13 mouse cellular contexts compared by ENCODE assay signal in genomic region chr1:58697607-58698006, GRCm38 (mm10). TPM values are rescaled to one million over a fixed set of nuclear protein-coding genes. Genes with fewer than 3 reads are reported as not detected.
DNase-seq lines count a peak whose midpoint lies in the region; ATAC-seq and TF ChIP-seq lines count a peak whose summit lies in the region.
"Not testable (repeated sequence)": the region's sequence is repeated elsewhere in the genome, so short reads cannot be mapped to it uniquely, and the experiment has no call there.
"Had no signal": no experiment of that assay in that cellular context is flagged by ENCODE, and none has a peak within 500 bp of the region (broad histone marks: within the 10 kb centered on the region; RNA-seq: fewer than 3 reads in every experiment).

No protein-coding gene starts in this region.

- H3K36me3 ChIP-seq in CH12.LX (replicated peaks in 1 of 2; ENCODE audit: control insufficient read depth in 1 of 2, insufficient read depth in 1 of 2, low read length in 1 of 2); liver, postnatal 0 days (replicated peaks; ENCODE audit: insufficient read depth, low read length); neural tube, embryonic 15.5 days: not testable (repeated sequence)

- not testable (repeated sequence) for H3K4me3 ChIP-seq in CH12.LX (replicated peaks in 1 of 3; ENCODE audit: low read depth in 2 of 3, low read length in 2 of 3, poor library complexity in 1 of 3); liver, postnatal 0 days (ENCODE audit: low read depth, low read length); neural tube, embryonic 15.5 days (replicated peaks)

- peak; percentile 57 for TF ChIP-seq RAD21 in CH12.LX (IDR thresholded peaks at IDR 0.05; ENCODE audit: low read depth, low read length)

- WGBS in liver, postnatal 0 days (ENCODE audit: insufficient replicate concordance): 40% methylated on average over 1 of the region's 1 CpGs
- WGBS in neural tube, embryonic 15.5 days: 78% methylated on average over 1 of the region's 1 CpGs

- not testable (repeated sequence) for TF ChIP-seq EP300 in CH12.LX (IDR thresholded peaks at IDR 0.05; ENCODE audit: low read length); liver, postnatal 0 days (IDR thresholded peaks at IDR 0.05; ENCODE audit: low read depth)

- H3K27ac ChIP-seq in CH12.LX (ENCODE audit: insufficient read depth, low read depth); liver, postnatal 0 days (ENCODE audit: low read depth); neural tube, embryonic 15.5 days (replicated peaks): not testable (repeated sequence)

- H3K79me2 ChIP-seq in CH12.LX (replicated peaks; ENCODE audit: control insufficient read depth, extremely low read depth, insufficient read depth, poor library complexity, severe bottlenecking): not testable (repeated sequence)

- not testable (repeated sequence) for H3K4me1 ChIP-seq in CH12.LX (ENCODE audit: control insufficient read depth in 1 of 2, insufficient read depth in 2 of 2); liver, postnatal 0 days (ENCODE audit: insufficient read depth); neural tube, embryonic 15.5 days

- not testable (repeated sequence) for H3K4me2 ChIP-seq in CH12.LX (ENCODE audit: insufficient read depth, low read depth, poor library complexity, severe bottlenecking); liver, postnatal 0 days (ENCODE audit: low read depth, low read length); neural tube, embryonic 15.5 days

- DNase-seq in CH12.LX (ENCODE audit: extremely low read depth): peak; percentile 38
- peak; percentile 76 for DNase-seq in brain, adult 2 months (ENCODE audit: low read depth, low spot score)
- DNase-seq in embryo, embryonic 10.5 days (ENCODE audit: low spot score): peak; percentile 23
- peak; percentile 46 to 52 for DNase-seq in kidney, postnatal 36 days
- not testable (repeated sequence) for DNase-seq in liver, postnatal 0 days
- peak; percentile 45 for DNase-seq in thymus, postnatal 0 days (ENCODE audit: low spot score)

- not testable (repeated sequence) for H3K9ac ChIP-seq in CH12.LX (ENCODE audit: insufficient read depth, low read depth); liver, postnatal 0 days (replicated peaks); neural tube, embryonic 15.5 days (replicated peaks)

- not testable (repeated sequence) for TF ChIP-seq POLR2A in CH12.LX (IDR thresholded peaks at IDR 0.05; ENCODE audit: low read depth, low read length)

- H3K9me3 ChIP-seq in CH12.LX (replicated peaks; ENCODE audit: low read length); liver, postnatal 0 days (ENCODE audit: low read length); neural tube, embryonic 15.5 days (replicated peaks): not testable (repeated sequence)

- not testable (repeated sequence) for H3K27me3 ChIP-seq in CH12.LX (replicated peaks); liver, postnatal 0 days (ENCODE audit: insufficient read depth, low read length); neural tube, embryonic 15.5 days (replicated peaks)

- ATAC-seq in hematopoietic stem cell, adult 5-6 weeks (replicated peaks in 1 of 2; ENCODE audit: insufficient read depth in 1 of 2, low FRiP score in 2 of 2, low TSS enrichment in 1 of 2, low read depth in 1 of 2, poor library complexity in 2 of 2, severe bottlenecking in 2 of 2): peak; percentile 82 to 85
- ATAC-seq in liver, postnatal 0 days: not testable (repeated sequence)
- ATAC-seq in neural tube, embryonic 15.5 days (ENCODE audit: low FRiP score): peak; percentile 79; the same call in 1 of the 2 replicates

- dilution Hi-C loops in CH12.LX (cut with MboI; ENCODE audit: extremely low pct_ligation_motif_present, extremely low pct_unique_long_range_greater_than_20kb, low sequenced_read_pairs): not testable (repeated sequence)

- in situ Hi-C loops in CH12.LX (cut with MboI; ENCODE audit: low pct_ligation_motif_present, low pct_unique_long_range_greater_than_20kb, low sequenced_read_pairs): loop anchor here (25.0 kb wide), 2 partner anchors 210 to 410 kb away; partner anchors contain the start of gene Aox2

- TF ChIP-seq CTCF in CH12.LX (conservative IDR thresholded peaks at IDR 0.05 in 1 of 2, IDR thresholded peaks at IDR 0.05 in 1 of 2; ENCODE audit: low read depth in 2 of 2, low read length in 2 of 2): peak in 1 of 2 experiments; percentile 64; a peak in 2 of 4 replicates
- TF ChIP-seq CTCF in liver, postnatal 0 days (IDR thresholded peaks at IDR 0.05; ENCODE audit: low read depth): peak; percentile 45

TF ChIP-seq in CH12.LX, 34 proteins besides CTCF, POLR2A, EP300 and RAD21:
- TF ChIP-seq SMC3 (IDR thresholded peaks at IDR 0.05; ENCODE audit: low read depth, low read length): peak; percentile 44

RNA-seq across cellular contexts. Expression of gene Als2cr12, which starts 1.8 kb away (rescaled TPM):
- not detected in 2 replicates for total RNA-seq in CH12.LX (2012; rRNA removed)
- total RNA-seq in CH12.LX (2014; rRNA removed): not detected in 2 replicates
- polyA plus RNA-seq in CH12.LX (2012; ENCODE audit: insufficient read length, low read depth): 0.22 and 0.33 TPM in 2 replicates
- not detected in 2 replicates for total RNA-seq in hematopoietic stem cell, adult 5-6 weeks (2017)
- not detected in 2 replicates for polyA plus RNA-seq in liver, postnatal 0 days (2015; fragmentation: Nextera tagmentation; extraction: Ambion mirVana)
- polyA plus RNA-seq in neural tube, embryonic 15.5 days (2015; fragmentation: Nextera tagmentation; extraction: Ambion mirVana): not detected in 2 replicates
- polyA plus RNA-seq in thymus, postnatal 0 days (2015; fragmentation: Nextera tagmentation; extraction: Ambion mirVana): 0.14 and 0.35 TPM in 2 replicates
- total RNA-seq: gastrocnemius, postnatal 14 days; left cerebral cortex, postnatal 4 days had no signal
- polyA plus RNA-seq: forebrain, embryonic 11.5 days; heart, embryonic 16.5 days; kidney, embryonic 14.5 days had no signal

RNA-seq across cellular contexts. Expression of gene Cflar, which starts 13.7 kb away (rescaled TPM):
- total RNA-seq in CH12.LX (2012; rRNA removed): 46.8 and 49.2 TPM in 2 replicates
- 81.1 and 82.0 TPM in 2 replicates for total RNA-seq in CH12.LX (2014; rRNA removed)
- 28.3 and 35.7 TPM in 2 replicates for polyA plus RNA-seq in CH12.LX (2012; ENCODE audit: insufficient read length, low read depth)
- 89.9 and 127 TPM in 2 replicates for total RNA-seq in hematopoietic stem cell, adult 5-6 weeks (2017)
- polyA plus RNA-seq in liver, postnatal 0 days (2015; fragmentation: Nextera tagmentation; extraction: Ambion mirVana): 29.6 and 30.2 TPM in 2 replicates
- 15.3 and 20.0 TPM in 2 replicates for polyA plus RNA-seq in neural tube, embryonic 15.5 days (2015; fragmentation: Nextera tagmentation; extraction: Ambion mirVana)
- polyA plus RNA-seq in thymus, postnatal 0 days (2015; fragmentation: Nextera tagmentation; extraction: Ambion mirVana): 99.4 and 118 TPM in 2 replicates
